Mouse (Mus musculus): ENCODE data around the gene Chtf18. TPM values are rescaled to one million over a fixed set of nuclear protein-coding genes. Genes with fewer than 3 reads are reported as not detected.

Gene Chtf18
- polyA plus RNA-seq, 1 experiment from 2014 or later = 42.0 TPM

GRCm38 (mm10) chr17:25732082-25732481, 4.9 kb upstream of the Chtf18 start:
- H3K4me2 ChIP-seq = no peak overlapping the region
- no peaks in the 10 kb centered on the region for H3K27me3 ChIP-seq
- no peaks in the 10 kb centered on the region for H3K9me3 ChIP-seq
- H3K9ac ChIP-seq = no peak overlapping the region
- ATAC-seq (ENCODE audit: borderline replicate concordance, extremely low read depth, low FRiP score, low TSS enrichment) = no peak
- peaks cover 13% of the 10 kb centered on the region for H3K4me1 ChIP-seq
- H3K36me3 ChIP-seq = 0 out of 2 replicates have a peak, but pooled peaks cover 6% of the 10 kb centered on the region
- H3K27ac ChIP-seq = no peak overlapping the region
- 10% methylated on average over 2 of the region's 2 CpGs for WGBS
- no peak overlapping the region for H3K4me3 ChIP-seq

GRCm38 (mm10) chr17:25728009-25728270, 721 bp upstream of the Chtf18 start:
- peak overlapping the region; percentile 85 for H3K9ac ChIP-seq
- peak overlapping the region; percentile 59 for H3K4me3 ChIP-seq
- peaks cover 22% of the 10 kb centered on the region for H3K4me1 ChIP-seq
- no peaks in the 10 kb centered on the region for H3K9me3 ChIP-seq
- no peak; the same call in 1 of the 2 replicates for ATAC-seq (ENCODE audit: borderline replicate concordance, extremely low read depth, low FRiP score, low TSS enrichment)
- 0 out of 2 replicates have a peak overlapping the region, but pooled peaks have one; percentile 4 for H3K27ac ChIP-seq
- 12% methylated on average over 4 of the region's 4 CpGs for WGBS
- H3K36me3 ChIP-seq = peaks cover 20% of the 10 kb centered on the region
- peak overlapping the region; percentile 94 for H3K4me2 ChIP-seq
- no peaks in the 10 kb centered on the region for H3K27me3 ChIP-seq

- Histone ChIP-seq H3K27me3 (no peaks in the 10 kb centered on the region), H3K4me3 (no peak overlapping the region)
- 78% methylated on average over 6 of the region's 6 CpGs for WGBS
Measured at GRCm38 (mm10) chr17:25725264-25725663, 2.0 kb downstream of the Chtf18 start.

GRCm38 (mm10) chr17:25723919-25724318, 3.3 kb downstream of the Chtf18 start:
- Histone ChIP-seq H3K27me3 (no peaks in the 10 kb centered on the region), H3K4me1 (peaks cover 20% of the 10 kb centered on the region), H3K4me2 (no peak overlapping the region), H3K36me3 (peaks cover 25% of the 10 kb centered on the region), H3K4me3 (no peak overlapping the region), H3K9ac (no peak overlapping the region), H3K9me3 (no peaks in the 10 kb centered on the region), H3K27ac (no peak overlapping the region)
- no peak for ATAC-seq (ENCODE audit: borderline replicate concordance, extremely low read depth, low FRiP score, low TSS enrichment)
- WGBS = 70% methylated on average over 7 of the region's 7 CpGs

More at GRCm38 (mm10) chr17:25725264-25725663, 2.0 kb downstream of the Chtf18 start:
- H3K27ac ChIP-seq = no peak overlapping the region
- no peaks in the 10 kb centered on the region for H3K9me3 ChIP-seq
- H3K4me1 ChIP-seq = peaks cover 20% of the 10 kb centered on the region
- no peak for ATAC-seq (ENCODE audit: borderline replicate concordance, extremely low read depth, low FRiP score, low TSS enrichment)
- no peak overlapping the region for H3K9ac ChIP-seq
- H3K4me2 ChIP-seq = no peak overlapping the region
- peaks cover 27% of the 10 kb centered on the region for H3K36me3 ChIP-seq

GRCm38 (mm10) chr17:25723470-25723869, 3.7 kb downstream of the Chtf18 start:
- no peak overlapping the region for H3K27ac ChIP-seq
- no peak for ATAC-seq (ENCODE audit: borderline replicate concordance, extremely low read depth, low FRiP score, low TSS enrichment)
- H3K36me3 ChIP-seq = peaks cover 25% of the 10 kb centered on the region
- no peaks in the 10 kb centered on the region for H3K27me3 ChIP-seq
- H3K4me3 ChIP-seq = no peak overlapping the region
- H3K9ac ChIP-seq = no peak overlapping the region
- H3K4me2 ChIP-seq = no peak overlapping the region
- WGBS = 94% methylated on average over 19 of the region's 19 CpGs
- H3K4me1 ChIP-seq = peaks cover 17% of the 10 kb centered on the region
- no peaks in the 10 kb centered on the region for H3K9me3 ChIP-seq

GRCm38 (mm10) chr17:25721476-25721875, 5.7 kb downstream of the Chtf18 start:
- Histone ChIP-seq H3K9me3 (no peaks in the 10 kb centered on the region), H3K4me3 (no peak overlapping the region), H3K36me3 (peaks cover 25% of the 10 kb centered on the region), H3K27ac (no peak overlapping the region), H3K9ac (no peak overlapping the region), H3K27me3 (peaks cover 19% of the 10 kb centered on the region), H3K4me2 (no peak overlapping the region), H3K4me1 (peaks cover 16% of the 10 kb centered on the region)
- WGBS = 89% methylated on average over 5 of the region's 5 CpGs
- ATAC-seq (ENCODE audit: borderline replicate concordance, extremely low read depth, low FRiP score, low TSS enrichment) = no peak

GRCm38 (mm10) chr17:25717691-25718090, 9.5 kb downstream of the Chtf18 start:
- 0 out of 2 replicates have a peak overlapping the region, but pooled peaks have one; percentile 40 for H3K9ac ChIP-seq
- 4% methylated on average over 6 of the region's 6 CpGs for WGBS
- peak overlapping the region; percentile 38 for H3K4me3 ChIP-seq
- no peak for ATAC-seq (ENCODE audit: borderline replicate concordance, extremely low read depth, low FRiP score, low TSS enrichment)
- H3K27ac ChIP-seq = no peak overlapping the region
- H3K4me1 ChIP-seq = peaks cover 11% of the 10 kb centered on the region; the same call in 1 of the 2 replicates
- H3K36me3 ChIP-seq = peaks cover 9% of the 10 kb centered on the region
- H3K9me3 ChIP-seq = no peaks in the 10 kb centered on the region
- H3K4me2 ChIP-seq = peak overlapping the region; percentile 82
- peaks cover 34% of the 10 kb centered on the region for H3K27me3 ChIP-seq

GRCm38 (mm10) chr17:25716711-25717637, 10.2 kb downstream of the Chtf18 start, which contains the start of gene Gng13:
Gene Gng13, plus strand, starts transcription at chr17:25717171.
- H3K4me2 ChIP-seq = peak within 1 kb of the TSS; percentile 82
- H3K9me3 ChIP-seq = no peaks in the 10 kb centered on the region
- peak within 1 kb of the TSS; percentile 40 for H3K9ac ChIP-seq
- H3K4me3 ChIP-seq = peak within 1 kb of the TSS; percentile 38
- H3K4me1 ChIP-seq = peaks cover 11% of the 10 kb centered on the region; the same call in 1 of the 2 replicates
- H3K27ac ChIP-seq = no peak within 1 kb of the TSS
- H3K36me3 ChIP-seq = peaks cover 9% of the 10 kb centered on the region
- ATAC-seq (ENCODE audit: borderline replicate concordance, extremely low read depth, low FRiP score, low TSS enrichment) = peak; percentile 48; the same call in 1 of the 2 replicates
- WGBS = 1% methylated on average over 45 of the region's 45 CpGs
- peaks cover 34% of the 10 kb centered on the region for H3K27me3 ChIP-seq

- Histone ChIP-seq H3K4me2 (no peak overlapping the region), H3K27me3 (peaks cover 34% of the 10 kb centered on the region), H3K36me3 (peaks cover 9% of the 10 kb centered on the region), H3K4me1 (peaks cover 11% of the 10 kb centered on the region; the same call in 1 of the 2 replicates), H3K27ac (no peak overlapping the region), H3K4me3 (no peak overlapping the region), H3K9me3 (no peaks in the 10 kb centered on the region), H3K9ac (no peak overlapping the region)
- WGBS = 4% methylated on average over 6 of the region's 6 CpGs
- ATAC-seq (ENCODE audit: borderline replicate concordance, extremely low read depth, low FRiP score, low TSS enrichment) = no peak
Measured at GRCm38 (mm10) chr17:25716130-25716529, 11.1 kb downstream of the Chtf18 start.

GRCm38 (mm10) chr17:25715627-25716026, 11.6 kb downstream of the Chtf18 start:
- WGBS = 43% methylated on average over 3 of the region's 3 CpGs

GRCm38 (mm10) chr17:25711136-25711535, 16.1 kb downstream of the Chtf18 start:
- ATAC-seq (ENCODE audit: borderline replicate concordance, extremely low read depth, low FRiP score, low TSS enrichment) = no peak
- no peak overlapping the region for H3K4me3 ChIP-seq
- no peaks in the 10 kb centered on the region for H3K9me3 ChIP-seq
- H3K4me2 ChIP-seq = no peak overlapping the region
- H3K27ac ChIP-seq = no peak overlapping the region
- no peaks in the 10 kb centered on the region for H3K4me1 ChIP-seq
- H3K36me3 ChIP-seq = no peaks in the 10 kb centered on the region
- H3K9ac ChIP-seq = no peak overlapping the region
- H3K27me3 ChIP-seq = peaks cover 12% of the 10 kb centered on the region
- WGBS = 67% methylated on average over 4 of the region's 4 CpGs

More at GRCm38 (mm10) chr17:25715627-25716026, 11.6 kb downstream of the Chtf18 start:
- Histone ChIP-seq H3K27ac (no peak overlapping the region), H3K27me3 (peaks cover 34% of the 10 kb centered on the region), H3K36me3 (peaks cover 5% of the 10 kb centered on the region), H3K9me3 (no peaks in the 10 kb centered on the region), H3K4me1 (peaks cover 11% of the 10 kb centered on the region; the same call in 1 of the 2 replicates), H3K9ac (no peak overlapping the region), H3K4me3 (no peak overlapping the region), H3K4me2 (no peak overlapping the region)
- no peak for ATAC-seq (ENCODE audit: borderline replicate concordance, extremely low read depth, low FRiP score, low TSS enrichment)

- Histone ChIP-seq H3K36me3 (no peaks in the 10 kb centered on the region), H3K9ac (no peak overlapping the region), H3K27ac (no peak overlapping the region), H3K4me2 (no peak overlapping the region), H3K27me3 (peaks cover 2% of the 10 kb centered on the region; the same call in 1 of the 2 replicates), H3K9me3 (no peaks in the 10 kb centered on the region), H3K4me1 (no peaks in the 10 kb centered on the region), H3K4me3 (no peak overlapping the region)
- 95% methylated on average over 2 of the region's 2 CpGs for WGBS
- no peak for ATAC-seq (ENCODE audit: borderline replicate concordance, extremely low read depth, low FRiP score, low TSS enrichment)
Measured at GRCm38 (mm10) chr17:25709994-25710393, 17.2 kb downstream of the Chtf18 start.

Data from lung, embryonic 15.5 days (tissue).